Mouse (Mus musculus) heart, postnatal 0 days (tissue): ENCODE data around the gene Sipa1l2.

Experiments
- CTCF ChIP-seq: IDR thresholded peaks from 2 replicates; pipeline ENCODE4 v1.5.1; 2016; ENCODE audit warnings: antibody characterized with exemption, control low read depth, low read depth
- EP300 ChIP-seq: IDR thresholded peaks from 2 replicates; pipeline ENCODE4 v1.6.1; 2016; ENCODE audit warnings: antibody characterized with exemption, low read depth

DNA sequence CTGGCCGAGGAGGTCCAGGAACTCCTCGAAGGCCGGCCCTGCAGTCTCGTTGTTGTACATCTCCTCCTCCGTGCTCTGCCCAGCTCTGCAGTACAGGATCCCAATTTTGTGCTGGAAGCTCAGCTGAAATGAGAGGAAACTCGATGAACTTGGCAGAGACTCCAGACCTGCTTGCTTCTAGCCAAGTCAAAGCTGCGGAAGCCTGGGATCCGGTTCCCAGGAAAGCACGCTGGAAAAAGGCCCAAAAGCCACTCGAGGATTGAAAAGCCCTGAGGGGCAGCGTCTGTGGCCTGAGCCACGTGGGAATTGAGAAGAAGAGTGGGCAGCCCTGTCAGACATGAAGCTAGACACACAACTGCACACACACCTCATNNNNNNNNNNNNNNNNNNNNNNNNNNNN lies 94.7 kb downstream of the Sipa1l2 start:
- TF ChIP-seq EP300 (no peak), CTCF (no peak)
